Mouse (Mus musculus) cerebellum, postnatal 14 days (tissue): ENCODE measurements around the gene Tmem56.

ENCODE experiments used
- DNase-seq, 2 experiments: peaks; one replicate each; pipeline ENCODE4 v3.0.0; 2021; ENCODE audit warnings: mixed read lengths in 2 of 2

The Tmem56 gene

GRCm38 (mm10) chr3:121161661-121162060 lies 121.2 kb downstream of the Tmem56 start:
- DNase-seq: peak; percentile 43 to 74

DNA sequence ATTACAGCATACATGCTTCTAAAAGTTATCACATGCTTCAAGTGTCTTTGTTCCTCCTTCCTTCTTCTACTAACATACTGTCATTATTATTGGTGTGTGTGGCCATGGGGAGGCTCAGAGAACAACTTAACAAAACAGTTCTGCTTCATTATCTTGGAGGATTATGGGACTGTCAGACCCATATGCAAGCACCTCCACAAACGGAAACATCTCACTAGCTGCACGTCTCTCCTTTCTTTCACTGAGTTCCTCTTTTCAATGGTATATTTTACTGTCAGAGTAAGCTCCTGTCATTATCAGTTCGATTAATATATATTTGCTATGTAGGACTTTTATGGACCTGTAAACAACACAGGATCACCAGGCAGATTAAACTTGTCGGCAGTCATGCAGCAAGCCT lies 122.5 kb downstream of the Tmem56 start:
- peak in 1 of 2 experiments; percentile 20 for DNase-seq

DNA sequence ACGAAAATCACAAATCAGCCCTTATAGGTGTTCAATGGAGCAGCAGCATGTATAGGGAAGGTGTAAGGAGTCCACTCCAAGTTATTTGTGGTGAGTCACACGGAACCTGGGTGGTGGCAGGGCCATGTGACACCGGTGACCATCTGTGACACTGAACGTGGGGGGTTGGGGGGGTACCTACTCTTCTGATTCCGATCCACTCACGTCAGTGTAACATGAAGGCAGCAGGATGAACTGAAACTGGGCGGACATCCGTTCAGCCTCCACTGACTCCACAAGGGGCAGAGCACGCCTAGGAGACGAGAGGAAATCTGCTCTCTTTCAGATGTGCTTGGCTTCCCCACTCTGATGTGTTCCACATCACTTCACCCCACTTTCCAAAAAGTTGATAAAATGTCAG lies 123.3 kb downstream of the Tmem56 start:
- DNase-seq: peak; percentile 81 to 89

DNA sequence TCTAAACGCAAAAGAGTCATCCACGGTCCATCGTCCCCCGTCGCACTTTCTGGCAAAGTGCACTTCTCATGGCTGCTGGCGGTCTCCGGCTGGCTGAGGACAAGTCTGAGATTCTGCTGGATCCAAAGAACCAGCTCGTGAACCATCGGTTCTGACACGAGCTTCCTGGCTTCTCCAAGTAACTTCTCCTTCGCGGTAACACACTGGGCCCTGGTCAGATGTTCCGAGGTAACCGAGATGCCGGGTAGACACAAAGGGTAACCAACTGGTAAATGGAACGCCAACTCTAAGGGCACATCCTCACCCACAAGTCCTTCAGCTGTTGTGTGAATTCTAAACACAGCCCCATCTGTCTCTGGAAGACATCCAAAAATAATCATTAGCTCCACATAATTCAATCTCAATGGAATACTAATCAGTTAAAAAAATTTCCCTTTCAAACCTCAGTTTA lies 124.0 kb downstream of the Tmem56 start:
- peak; percentile 86 for DNase-seq

- peak; percentile 56 to 64 for DNase-seq
Observed at GRCm38 (mm10) chr3:121157546-121158330, 125.2 kb downstream of the Tmem56 start.

GRCm38 (mm10) chr3:121156451-121157186 lies 126.3 kb downstream of the Tmem56 start:
- DNase-seq: peak; percentile 27 to 39

GRCm38 (mm10) chr3:121156043-121156442 lies 126.9 kb downstream of the Tmem56 start:
- DNase-seq: peak; percentile 46 to 56
